Mouse (Mus musculus): ENCODE results near the gene Iqcf3. TPM values are rescaled to one million over a fixed set of nuclear protein-coding genes. Genes with fewer than 3 reads are reported as not detected.
A peak's percentile ranks its signal among the peaks of the same experiment; 100 is the strongest.

Iqcf3 gene
- polyA plus RNA-seq, 1 experiment from 2014 or later = not detected

DNA sequence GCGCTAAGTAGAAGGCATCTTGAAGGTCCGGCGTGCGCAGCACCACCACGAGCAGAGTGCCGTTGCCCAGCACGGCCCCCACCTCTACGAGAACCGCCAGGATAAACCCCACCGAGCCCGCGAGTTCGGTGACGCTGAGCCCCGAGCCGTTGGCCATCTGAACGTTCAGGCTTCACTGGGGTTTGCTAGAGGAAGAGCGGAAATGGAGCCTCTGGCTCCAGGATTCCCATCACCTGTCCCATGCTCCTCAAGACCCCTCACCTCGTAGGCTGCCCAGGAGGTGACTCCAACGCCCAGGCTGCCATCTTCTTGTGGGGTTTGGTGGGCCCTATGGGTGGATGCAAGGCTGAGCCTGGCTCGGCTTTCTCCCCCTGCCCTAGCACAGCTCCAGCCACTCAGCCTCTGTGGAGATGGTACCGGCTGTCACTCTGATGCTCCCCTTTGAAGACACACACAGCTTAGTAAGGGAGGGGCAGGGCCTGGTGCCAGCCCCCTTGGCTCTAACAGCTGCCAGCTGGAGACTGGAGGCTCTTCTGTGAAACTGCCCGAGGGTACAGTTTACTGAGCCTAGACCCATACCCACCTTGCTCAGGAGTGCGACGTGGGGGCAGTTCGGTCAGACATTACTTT is 95.7 kb downstream of the Iqcf3 start, which contains the start of gene Gpr62:
Gene Gpr62, minus strand, starts transcription at position 368 of the 630 bp plus-strand sequence.
- Histone ChIP-seq H3K27ac (peak within 1 kb of the TSS; percentile 89), H3K36me3 (peaks cover 40% of the 10 kb centered on the region), H3K4me3 (peak within 1 kb of the TSS; percentile 64), H3K4me1 (peaks cover 33% of the 10 kb centered on the region), H3K27me3 (ENCODE audit: insufficient read depth, poor library complexity, severe bottlenecking) (peaks cover 38% of the 10 kb centered on the region), H3K9me3 (no peaks in the 10 kb centered on the region)
- WGBS = 30% methylated on average over 26 of the region's 26 CpGs
- no peak for DNase-seq (ENCODE audit: low spot score)

DNA sequence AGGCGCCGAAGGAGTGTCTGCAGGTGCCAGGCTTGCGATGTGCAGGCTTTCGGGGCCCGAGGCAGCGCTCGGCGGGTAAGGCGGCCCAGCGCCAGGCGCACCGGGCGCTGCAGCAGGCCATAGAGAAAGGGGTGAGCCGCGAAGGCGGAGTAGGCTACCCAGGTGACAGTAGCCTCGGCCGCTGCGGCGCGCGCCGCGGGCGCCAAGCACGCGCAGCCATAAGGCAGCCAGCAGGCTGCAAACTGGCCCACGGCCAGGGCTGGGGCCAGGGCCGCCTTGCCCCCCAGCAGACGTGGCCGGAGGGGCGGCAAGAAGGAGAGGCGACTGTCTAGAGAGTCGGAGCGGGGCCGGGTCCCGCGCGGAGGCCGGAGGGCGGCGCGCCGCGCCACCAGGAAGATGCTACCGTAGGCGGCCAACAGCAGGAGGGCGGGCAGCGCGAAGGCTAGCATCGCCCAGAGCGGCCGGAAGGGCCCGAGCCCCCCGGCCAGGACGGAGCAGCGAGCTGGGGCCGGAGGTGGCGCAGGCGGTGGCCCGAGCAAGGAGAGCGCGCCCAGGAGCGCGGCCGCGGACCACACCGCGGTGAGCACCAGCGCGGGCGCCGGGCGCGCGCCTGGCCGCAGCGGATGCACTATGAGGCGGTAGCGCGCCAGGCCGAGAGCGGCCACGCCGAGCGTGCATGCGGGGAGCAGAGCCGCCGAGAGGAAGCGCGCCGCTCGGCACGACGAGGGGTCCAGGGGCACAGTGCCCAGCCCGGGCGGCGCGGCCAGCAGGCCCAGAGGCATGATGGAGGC is 96.5 kb downstream of the Iqcf3 start:
- Histone ChIP-seq H3K27me3 (ENCODE audit: insufficient read depth, poor library complexity, severe bottlenecking) (peaks cover 38% of the 10 kb centered on the region), H3K4me3 (peak overlapping the region; percentile 64), H3K4me1 (peaks cover 40% of the 10 kb centered on the region), H3K36me3 (peaks cover 48% of the 10 kb centered on the region), H3K27ac (peak overlapping the region; percentile 89), H3K9me3 (no peaks in the 10 kb centered on the region)
- 2% methylated on average over 99 of the region's 99 CpGs for WGBS
- no peak for DNase-seq (ENCODE audit: low spot score)

DNA sequence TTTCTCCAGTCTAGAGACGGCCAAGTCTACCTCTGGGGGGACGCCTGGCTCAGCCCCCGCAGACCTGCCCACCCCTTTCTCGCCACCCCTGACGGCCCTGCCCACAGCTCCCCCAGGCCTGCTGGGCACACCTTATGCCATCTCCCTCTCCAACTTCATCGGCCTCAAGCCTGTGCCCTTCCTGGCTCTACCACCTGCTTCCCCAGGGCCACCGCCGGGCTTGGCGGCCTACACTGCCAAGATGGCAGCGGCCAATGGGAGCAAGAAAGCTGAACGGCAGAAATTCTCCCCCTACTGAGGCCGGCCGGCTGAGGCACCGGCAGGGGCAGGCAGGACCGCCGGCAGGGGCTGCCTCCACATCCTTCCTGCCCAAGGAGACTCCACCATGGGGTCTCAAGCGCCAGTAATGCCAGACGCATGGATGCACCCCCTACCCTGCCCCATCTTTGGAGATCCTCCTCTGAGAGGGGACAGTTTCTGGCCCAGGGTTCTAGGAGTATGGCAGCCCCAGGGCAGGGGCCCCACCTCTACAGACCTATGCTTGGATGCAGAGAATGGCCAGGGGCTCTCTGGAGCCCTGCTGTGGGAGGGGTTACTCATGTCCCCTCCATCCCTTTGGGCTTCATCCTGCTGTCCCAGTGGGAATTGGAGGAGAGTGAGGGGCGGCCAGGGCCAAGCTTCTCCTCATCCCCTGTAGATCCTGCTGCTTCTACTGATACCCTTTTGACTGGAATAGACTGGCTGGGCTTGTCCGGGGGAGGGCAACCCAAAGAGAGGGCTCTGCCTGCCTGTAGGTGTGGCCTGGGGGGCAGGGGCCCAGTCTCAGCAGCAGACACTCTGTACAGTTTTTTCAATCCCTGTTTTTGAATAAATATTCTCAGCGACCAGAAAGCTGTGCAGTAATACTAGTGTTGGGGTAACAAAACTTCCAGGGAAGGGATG is 98.0 kb downstream of the Iqcf3 start:
- Histone ChIP-seq H3K36me3 (peaks cover 60% of the 10 kb centered on the region), H3K9me3 (no peaks in the 10 kb centered on the region), H3K4me3 (no peak overlapping the region), H3K27ac (no peak overlapping the region), H3K27me3 (ENCODE audit: insufficient read depth, poor library complexity, severe bottlenecking) (peaks cover 38% of the 10 kb centered on the region), H3K4me1 (peaks cover 56% of the 10 kb centered on the region)
- no peak for DNase-seq (ENCODE audit: low spot score)
- WGBS = 85% methylated on average over 21 of the region's 21 CpGs

DNA sequence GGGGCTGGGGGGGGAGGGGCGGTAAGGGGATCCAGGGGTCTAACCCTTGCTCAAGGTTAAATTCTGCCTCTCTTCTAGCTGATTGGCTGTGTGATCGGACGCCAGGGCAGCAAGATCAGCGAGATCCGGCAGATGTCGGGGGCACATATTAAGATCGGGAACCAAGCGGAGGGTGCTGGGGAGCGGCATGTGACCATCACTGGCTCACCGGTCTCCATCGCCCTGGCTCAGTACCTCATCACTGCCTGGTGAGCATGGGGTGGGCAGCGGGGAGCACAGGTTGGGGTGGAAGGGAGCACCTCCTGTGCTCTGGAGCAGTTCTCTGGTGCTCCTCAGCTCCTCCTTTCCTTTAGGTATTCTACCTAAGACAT is 99.0 kb downstream of the Iqcf3 start:
- Histone ChIP-seq H3K4me3 (no peak overlapping the region), H3K36me3 (peaks cover 66% of the 10 kb centered on the region), H3K27ac (no peak overlapping the region), H3K4me1 (peaks cover 65% of the 10 kb centered on the region), H3K27me3 (ENCODE audit: insufficient read depth, poor library complexity, severe bottlenecking) (peaks cover 38% of the 10 kb centered on the region), H3K9me3 (no peaks in the 10 kb centered on the region)
- no peak for DNase-seq (ENCODE audit: low spot score)
- WGBS = 93% methylated on average over 12 of the region's 12 CpGs

DNA sequence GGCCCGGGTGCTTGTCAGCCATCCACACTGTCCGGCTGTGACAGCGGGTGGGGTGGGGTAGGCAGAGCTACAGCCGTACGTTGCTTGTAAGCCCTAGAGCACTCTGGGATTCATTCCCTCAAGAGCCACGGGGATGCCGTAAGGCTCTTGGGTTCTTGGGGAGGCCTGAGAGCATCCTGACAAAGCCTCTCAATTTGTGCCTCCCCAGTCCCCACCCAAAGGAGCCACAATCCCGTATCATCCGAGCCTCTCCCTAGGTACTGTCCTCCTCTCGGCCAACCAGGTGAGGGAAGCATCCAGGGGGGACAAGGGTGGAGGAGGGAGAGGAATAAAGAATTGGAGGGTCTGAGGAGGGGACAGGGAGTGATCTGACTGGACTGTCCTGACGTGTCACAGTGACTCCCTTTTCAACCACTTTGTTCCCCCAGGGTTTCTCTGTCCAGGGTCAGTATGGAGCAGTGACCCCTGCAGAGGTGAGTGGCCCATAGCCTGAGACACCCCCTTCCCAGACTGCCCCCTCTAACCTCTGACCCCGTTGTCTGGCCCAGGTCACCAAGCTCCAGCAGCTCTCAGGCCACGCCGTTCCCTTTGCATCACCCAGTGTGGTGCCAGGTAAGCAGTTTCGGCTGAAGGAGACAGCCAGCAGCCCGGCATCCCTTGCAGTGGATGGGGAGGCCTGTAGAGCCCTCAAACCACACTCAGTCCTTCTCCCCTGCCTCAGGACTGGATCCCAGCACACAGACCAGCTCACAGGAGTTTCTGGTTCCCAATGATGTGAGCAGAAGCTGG is 99.6 kb downstream of the Iqcf3 start:
- Histone ChIP-seq H3K4me1 (peaks cover 71% of the 10 kb centered on the region), H3K9me3 (no peaks in the 10 kb centered on the region), H3K27ac (no peak overlapping the region), H3K27me3 (ENCODE audit: insufficient read depth, poor library complexity, severe bottlenecking) (peaks cover 35% of the 10 kb centered on the region), H3K4me3 (no peak overlapping the region), H3K36me3 (peaks cover 70% of the 10 kb centered on the region)
- 82% methylated on average over 16 of the region's 16 CpGs for WGBS
- no peak for DNase-seq (ENCODE audit: low spot score)

DNA sequence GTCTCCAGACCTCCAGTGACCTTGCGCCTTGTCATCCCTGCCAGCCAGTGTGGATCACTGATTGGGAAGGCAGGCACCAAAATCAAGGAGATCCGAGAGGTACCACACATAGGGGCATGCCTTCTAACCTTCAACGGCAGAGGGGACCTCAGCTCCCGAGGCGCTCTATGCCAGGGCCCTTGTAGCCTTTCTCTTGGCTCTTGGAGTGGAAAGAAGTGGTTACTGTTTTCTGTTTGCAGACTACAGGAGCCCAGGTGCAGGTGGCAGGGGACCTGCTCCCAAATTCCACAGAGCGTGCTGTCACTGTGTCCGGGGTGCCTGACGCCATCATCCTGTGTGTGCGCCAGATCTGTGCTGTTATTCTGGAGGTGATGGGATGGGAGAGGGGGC is 100.4 kb downstream of the Iqcf3 start:
- no peak overlapping the region for H3K27ac ChIP-seq
- H3K4me3 ChIP-seq = no peak overlapping the region
- no peaks in the 10 kb centered on the region for H3K9me3 ChIP-seq
- peaks cover 79% of the 10 kb centered on the region for H3K4me1 ChIP-seq
- no peak for DNase-seq (ENCODE audit: low spot score)
- peaks cover 31% of the 10 kb centered on the region for H3K27me3 ChIP-seq (ENCODE audit: insufficient read depth, poor library complexity, severe bottlenecking)
- 90% methylated on average over 9 of the region's 9 CpGs for WGBS
- H3K36me3 ChIP-seq = peaks cover 76% of the 10 kb centered on the region

DNA sequence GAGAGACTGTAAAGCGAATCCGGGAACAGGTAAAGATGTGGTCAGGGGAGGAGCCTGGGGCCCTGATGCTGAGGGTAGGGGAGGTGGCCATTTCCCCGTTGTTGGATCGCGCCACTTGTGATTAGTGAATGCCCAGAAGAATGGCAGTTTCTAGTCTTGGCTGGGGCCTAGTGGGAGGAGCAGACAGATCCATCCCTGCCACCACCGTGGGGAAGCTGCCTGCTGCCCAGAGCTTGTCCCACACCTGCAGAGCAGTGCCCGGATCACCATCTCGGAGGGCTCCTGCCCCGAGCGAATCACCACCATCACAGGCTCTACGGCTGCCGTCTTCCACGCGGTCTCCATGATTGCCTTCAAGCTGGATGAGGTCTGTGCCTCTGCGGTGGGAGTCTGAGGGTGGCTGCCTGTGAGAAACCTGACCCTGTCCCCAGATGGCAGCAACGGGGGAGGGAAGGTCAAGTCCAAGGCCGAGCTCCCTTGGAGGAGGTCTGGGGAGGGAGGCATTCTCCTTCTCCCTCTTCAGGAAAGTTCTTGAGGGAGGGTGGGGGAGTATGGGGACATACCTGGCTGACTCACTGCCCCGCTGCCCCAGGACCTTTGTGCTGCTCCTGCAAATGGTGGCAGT is 100.9 kb downstream of the Iqcf3 start:
- no peaks in the 10 kb centered on the region for H3K9me3 ChIP-seq
- H3K36me3 ChIP-seq = peaks cover 73% of the 10 kb centered on the region
- peaks cover 26% of the 10 kb centered on the region for H3K27me3 ChIP-seq (ENCODE audit: insufficient read depth, poor library complexity, severe bottlenecking)
- peaks cover 79% of the 10 kb centered on the region for H3K4me1 ChIP-seq
- H3K27ac ChIP-seq = no peak overlapping the region
- no peak for DNase-seq (ENCODE audit: low spot score)
- WGBS = 85% methylated on average over 18 of the region's 18 CpGs
- H3K4me3 ChIP-seq = no peak overlapping the region

DNA sequence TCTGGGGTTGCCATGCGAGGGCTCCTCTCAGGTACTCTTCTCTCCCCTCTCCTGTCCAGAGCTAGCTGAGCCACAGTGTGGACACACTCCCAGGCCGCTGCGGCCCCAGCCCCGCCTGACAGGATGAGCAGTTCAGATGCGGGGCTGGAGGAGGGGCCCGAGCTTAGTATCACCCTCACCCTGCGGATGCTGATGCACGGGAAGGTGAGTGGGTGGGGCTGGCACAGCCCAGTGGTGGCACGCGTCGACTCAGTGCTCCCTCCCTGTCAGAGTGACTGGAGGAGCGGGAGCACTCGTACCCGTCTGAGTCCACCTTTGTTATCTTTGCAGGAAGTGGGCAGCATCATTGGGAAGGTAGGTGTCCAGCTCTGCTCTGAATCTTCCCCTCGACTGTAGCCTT is 101.5 kb downstream of the Iqcf3 start:
- Histone ChIP-seq H3K36me3 (peaks cover 73% of the 10 kb centered on the region), H3K9me3 (no peaks in the 10 kb centered on the region)

DNA sequence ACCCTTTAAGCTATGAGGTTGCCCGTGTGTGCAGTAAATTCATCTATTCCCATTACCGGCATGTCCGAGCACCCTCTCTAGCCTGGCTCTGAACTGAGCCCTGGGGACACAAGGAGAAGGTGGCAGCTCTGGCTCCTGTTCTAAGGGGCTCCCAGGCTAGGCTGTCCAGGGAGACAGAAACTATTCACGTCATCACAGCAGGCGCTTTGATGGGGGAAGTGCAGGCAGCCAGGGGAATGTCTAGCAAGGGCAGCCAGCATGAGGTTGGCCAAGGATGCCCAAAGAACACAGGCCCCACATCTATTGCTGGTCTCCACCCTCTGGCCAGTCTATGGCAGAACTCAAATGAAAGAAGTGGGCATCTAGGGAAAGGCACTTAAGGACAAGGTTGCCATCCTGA is 103.5 kb downstream of the Iqcf3 start:
- H3K27me3 ChIP-seq (ENCODE audit: insufficient read depth, poor library complexity, severe bottlenecking) = peaks cover 1% of the 10 kb centered on the region; the same call in 1 of the 2 replicates
- DNase-seq (ENCODE audit: low spot score) = no peak
- H3K4me1 ChIP-seq = peaks cover 83% of the 10 kb centered on the region
- peaks cover 57% of the 10 kb centered on the region for H3K36me3 ChIP-seq
- peak overlapping the region; percentile 42; the same call in 1 of the 2 replicates for H3K27ac ChIP-seq
- 66% methylated on average over 5 of the region's 5 CpGs for WGBS
- no peaks in the 10 kb centered on the region for H3K9me3 ChIP-seq
- H3K4me3 ChIP-seq = no peak overlapping the region

More for the DNA sequence above, 101.5 kb downstream of the Iqcf3 start:
- Histone ChIP-seq H3K27ac (no peak overlapping the region), H3K4me1 (peaks cover 79% of the 10 kb centered on the region), H3K4me3 (no peak overlapping the region; the same call in 1 of the 2 replicates), H3K27me3 (ENCODE audit: insufficient read depth, poor library complexity, severe bottlenecking) (peaks cover 21% of the 10 kb centered on the region)
- no peak for DNase-seq (ENCODE audit: low spot score)
- WGBS = 69% methylated on average over 15 of the region's 15 CpGs

DNA sequence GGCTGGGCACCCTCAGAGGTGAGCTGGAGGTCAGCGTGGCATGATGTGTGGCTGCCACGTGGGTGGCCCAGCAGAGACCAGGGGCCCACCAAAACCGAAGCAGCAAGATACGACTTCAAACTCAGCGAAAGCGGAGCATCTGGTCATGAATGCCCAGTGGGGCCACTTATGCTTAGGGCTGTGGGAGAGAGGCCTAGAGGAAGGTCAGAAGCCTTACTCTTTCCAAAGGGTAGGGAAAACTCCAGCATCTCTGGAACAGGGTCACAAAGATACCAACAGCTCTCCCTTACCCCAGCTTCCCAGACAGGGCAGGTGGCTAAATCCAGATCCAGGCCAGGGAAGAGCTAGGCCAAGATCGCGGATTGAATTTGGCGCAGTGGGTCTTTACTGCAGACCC is 104.3 kb downstream of the Iqcf3 start:
- H3K4me3 ChIP-seq = peak overlapping the region; percentile 87
- peaks cover 90% of the 10 kb centered on the region for H3K4me1 ChIP-seq
- DNase-seq (ENCODE audit: low spot score) = no peak
- H3K27ac ChIP-seq = peak overlapping the region; percentile 94
- H3K27me3 ChIP-seq (ENCODE audit: insufficient read depth, poor library complexity, severe bottlenecking) = no peaks in the 10 kb centered on the region
- WGBS = 60% methylated on average over 9 of the region's 9 CpGs
- H3K9me3 ChIP-seq = no peaks in the 10 kb centered on the region
- peaks cover 50% of the 10 kb centered on the region for H3K36me3 ChIP-seq

DNA sequence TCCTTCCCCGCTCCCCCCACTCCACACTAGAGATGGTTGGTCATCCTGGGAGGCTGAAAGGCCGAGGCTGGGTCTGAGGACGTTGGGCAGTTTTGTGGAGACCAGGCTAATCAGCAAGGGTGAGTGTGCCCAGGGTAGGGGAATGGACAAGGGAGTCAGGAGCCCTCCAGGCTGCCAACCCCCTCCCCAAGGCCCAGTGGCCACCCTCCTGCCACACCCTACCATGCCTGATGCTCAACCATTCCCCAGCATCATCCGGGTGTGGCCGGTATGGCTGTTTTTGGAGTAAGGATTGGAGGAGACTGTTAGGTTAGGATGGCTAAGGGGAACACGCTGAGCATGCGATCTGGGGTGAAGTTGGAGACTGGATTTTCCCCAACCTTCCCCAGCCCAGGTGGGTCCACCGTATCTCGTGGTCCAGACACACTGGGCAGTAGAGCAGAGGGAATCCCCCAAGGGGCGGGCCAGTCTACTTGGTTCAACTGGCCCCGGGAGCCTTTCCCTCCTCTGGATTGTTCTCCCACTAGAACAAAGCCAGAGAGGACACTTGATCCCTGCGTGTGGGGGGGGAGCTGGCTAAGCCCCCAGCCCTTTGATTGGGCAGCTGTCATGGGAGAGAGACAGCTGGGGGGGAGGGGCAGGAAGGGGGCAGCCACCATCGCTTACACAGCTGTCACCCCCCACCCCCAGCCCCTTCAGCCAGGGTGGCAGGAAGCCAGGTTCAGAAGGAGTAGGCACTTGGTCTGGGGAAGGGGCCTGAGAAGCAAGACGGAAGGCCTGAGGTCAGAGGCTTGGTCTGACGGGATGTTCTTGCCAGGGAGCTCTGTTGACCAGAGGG is 104.9 kb downstream of the Iqcf3 start:
- H3K9me3 ChIP-seq = no peaks in the 10 kb centered on the region
- H3K4me3 ChIP-seq = peak overlapping the region; percentile 87
- no peaks in the 10 kb centered on the region for H3K27me3 ChIP-seq (ENCODE audit: insufficient read depth, poor library complexity, severe bottlenecking)
- 42% methylated on average over 15 of the region's 15 CpGs for WGBS
- peaks cover 44% of the 10 kb centered on the region for H3K36me3 ChIP-seq
- H3K4me1 ChIP-seq = peaks cover 96% of the 10 kb centered on the region
- DNase-seq (ENCODE audit: low spot score) = no peak
- peak overlapping the region; percentile 94 for H3K27ac ChIP-seq

Measured in heart, embryonic 10.5 days (tissue).